Mouse (Mus musculus): ENCODE measurements around the gene Smurf2.

DNA sequence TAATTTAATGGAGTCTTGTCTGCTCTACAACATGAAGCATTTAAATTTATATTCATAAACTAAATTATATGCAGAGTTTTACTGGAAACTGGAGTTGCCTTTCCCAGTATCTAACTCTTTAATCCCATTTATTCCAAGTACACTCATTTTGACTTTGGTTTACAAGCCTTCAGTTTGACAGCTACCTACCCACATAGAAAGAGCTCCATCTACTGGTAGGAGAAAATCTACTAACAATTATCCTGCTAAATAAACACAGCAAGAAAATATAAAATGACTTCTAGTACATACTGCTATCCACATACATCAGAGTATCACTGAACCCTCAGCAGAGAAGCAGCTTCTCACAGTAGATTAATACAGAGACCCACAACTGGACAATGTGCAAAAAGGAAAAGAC is 9.3 kb downstream of the Smurf2 start:
- TF ChIP-seq CTCF (IDR thresholded peaks at IDR 0.05; ENCODE audit: extremely low read depth, insufficient read depth, low read length) (no peak), POLR2A (IDR thresholded peaks at IDR 0.05; ENCODE audit: extremely low read depth, insufficient read depth, low read length) (no peak)

All from cortical plate, adult 2 months (tissue).